Mouse (Mus musculus) liver (tissue): ENCODE results near the gene Fkbp6.
A peak's percentile ranks its signal among the peaks of the same experiment; 100 is the strongest.
"Not testable (repeated sequence)": the region's sequence is repeated elsewhere in the genome, so short reads cannot be mapped to it uniquely, and the experiment has no call there.

ENCODE experiments used
- DNase-seq: peaks from one replicate; pipeline ENCODE4 v3.0.0-alpha.2; 2020; ENCODE audit warnings: mixed read lengths

Fkbp6 gene

GRCm38 (mm10) chr5:135349862-135350261 is at the start of gene Fkbp6:
Fkbp6 (minus strand) TSS chr5:135350044.
- no peak for DNase-seq

DNA sequence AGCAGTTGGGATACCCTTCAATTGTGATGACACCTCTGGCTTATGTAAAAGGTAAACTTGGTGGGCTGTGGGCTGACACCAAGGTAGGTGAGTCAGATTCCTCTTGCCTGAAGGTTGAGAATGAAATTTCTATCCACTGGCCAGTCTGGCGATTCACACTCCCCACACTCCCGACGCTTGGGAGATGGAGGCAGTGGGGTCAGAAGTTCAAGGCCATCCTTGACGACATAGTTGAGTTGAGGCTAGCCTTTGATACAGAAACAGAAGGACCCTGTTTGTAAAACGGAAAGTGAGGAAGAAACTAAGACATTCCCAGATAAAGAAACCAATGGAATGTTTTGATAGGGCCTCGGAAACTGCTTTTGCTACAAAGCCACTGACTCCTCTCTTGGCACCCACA is 49.5 kb upstream of the Fkbp6 start:
- no peak for DNase-seq

GRCm38 (mm10) chr5:135395826-135396225 is 46.0 kb upstream of the Fkbp6 start:
- DNase-seq: peak; percentile 63

GRCm38 (mm10) chr5:135394004-135394823 is 44.4 kb upstream of the Fkbp6 start, which contains the start of gene Pom121:
Pom121 (minus strand) TSS chr5:135394546.
- peak; percentile 88 for DNase-seq

DNA sequence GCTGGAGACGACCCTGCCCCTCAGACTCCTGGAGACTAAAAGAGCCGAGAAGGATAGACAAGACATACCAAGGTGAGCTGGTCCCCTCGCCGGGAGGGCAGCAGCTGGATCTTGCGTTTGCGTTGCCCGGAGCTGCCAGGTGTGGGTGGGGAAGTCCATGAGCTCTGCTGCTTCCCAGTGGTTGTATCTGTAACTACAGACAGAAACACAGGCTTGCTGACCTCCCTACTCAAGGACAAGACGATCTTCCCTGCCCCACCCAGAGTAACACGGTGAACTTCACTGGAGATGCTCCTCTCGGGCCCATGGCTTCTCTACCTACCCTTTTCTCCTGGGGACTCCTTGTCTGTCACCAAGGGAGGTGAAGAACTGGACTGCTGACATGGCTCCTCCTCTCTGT is 33.9 kb upstream of the Fkbp6 start:
- DNase-seq: no peak

DNA sequence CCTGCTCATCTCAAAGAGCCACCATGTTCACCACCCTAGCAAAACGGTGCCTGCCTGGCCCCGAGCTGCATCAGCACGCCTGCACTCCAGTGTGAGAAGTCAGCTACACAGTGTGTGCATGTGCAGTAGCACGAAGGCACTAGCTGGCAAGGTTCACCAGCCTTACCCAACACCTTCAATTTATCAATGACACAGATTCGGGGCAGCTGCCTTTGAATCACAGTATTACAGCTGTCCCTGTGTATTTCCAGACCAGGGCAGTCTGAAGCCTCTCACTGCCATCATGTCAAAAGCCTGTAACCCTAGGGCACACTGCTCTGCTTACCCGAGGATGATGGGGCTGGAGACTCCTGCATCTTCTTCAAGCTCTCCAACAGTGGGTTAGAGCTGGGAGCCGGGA is 32.9 kb upstream of the Fkbp6 start:
- DNase-seq: no peak

DNA sequence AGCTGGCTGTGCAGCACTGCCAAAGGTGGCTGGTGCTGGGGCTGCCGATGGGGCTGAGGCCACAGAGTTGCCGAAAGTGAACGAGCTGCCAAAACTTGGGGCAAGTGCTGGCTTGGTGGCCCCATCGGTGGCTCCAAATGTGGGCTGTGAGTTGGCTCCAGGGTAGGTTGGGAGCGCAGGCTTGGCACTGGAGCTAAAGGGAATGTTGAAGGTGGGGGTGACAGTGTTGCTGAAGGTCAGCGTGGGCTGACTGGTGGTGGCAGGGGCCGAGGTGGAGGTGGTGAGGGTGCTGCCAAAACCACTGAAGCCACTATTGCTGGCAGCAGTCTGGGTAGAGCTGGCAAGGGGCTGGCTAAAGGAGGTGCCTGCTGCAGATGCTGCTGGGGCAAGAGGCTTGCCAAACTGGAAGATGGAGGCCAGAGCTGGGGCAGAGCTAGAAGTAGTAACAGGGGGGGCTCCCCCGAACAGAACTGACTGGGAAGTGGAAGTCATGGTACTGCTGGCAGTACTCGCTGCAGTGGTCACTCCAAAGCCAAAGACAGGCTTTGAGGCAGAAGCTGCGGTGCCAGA is 31.6 kb upstream of the Fkbp6 start:
- DNase-seq: no peak

GRCm38 (mm10) chr5:135380681-135381080 is 30.8 kb upstream of the Fkbp6 start:
- DNase-seq: no peak

DNA sequence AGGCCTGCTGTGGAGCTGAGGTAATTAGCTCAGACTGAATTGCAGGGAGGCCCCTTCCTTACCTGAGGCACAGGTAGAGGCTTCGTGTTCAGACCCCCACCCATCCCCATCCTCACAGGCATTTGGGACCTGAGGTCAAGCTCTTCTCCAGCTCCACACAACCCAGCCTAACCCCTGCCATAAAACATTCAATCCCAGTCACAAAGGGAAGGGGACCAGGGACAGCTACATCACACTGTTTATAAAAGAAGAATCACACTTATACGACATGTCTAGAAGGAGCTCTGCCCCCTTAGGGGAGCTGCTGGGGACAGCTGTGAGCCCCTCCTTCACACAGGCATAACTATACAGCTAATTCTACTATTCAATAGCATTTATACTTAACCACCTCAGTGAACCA is 26.5 kb upstream of the Fkbp6 start:
- no peak for DNase-seq

DNA sequence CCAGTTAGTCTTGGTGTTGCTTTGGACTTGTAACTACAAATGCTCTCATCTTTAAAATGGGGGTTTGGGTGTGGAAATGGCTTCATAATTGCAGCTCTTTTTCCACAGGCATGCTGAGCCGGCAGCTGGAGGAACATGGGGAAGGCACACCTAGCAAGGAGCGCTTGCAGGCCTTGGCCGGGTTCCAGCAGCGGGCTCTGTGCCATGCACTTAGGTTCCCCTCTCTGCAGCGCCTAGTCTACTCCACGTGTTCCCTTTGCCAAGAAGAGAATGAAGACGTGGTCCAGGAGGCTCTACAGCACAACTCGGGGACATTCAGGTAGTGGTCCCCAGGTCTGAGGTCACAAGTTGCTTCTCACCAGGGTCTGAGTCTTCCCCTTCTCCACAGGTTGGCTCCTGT is 25.3 kb upstream of the Fkbp6 start:
- DNase-seq: no peak

GRCm38 (mm10) chr5:135373601-135374000 is 23.8 kb upstream of the Fkbp6 start:
- no peak for DNase-seq

DNA sequence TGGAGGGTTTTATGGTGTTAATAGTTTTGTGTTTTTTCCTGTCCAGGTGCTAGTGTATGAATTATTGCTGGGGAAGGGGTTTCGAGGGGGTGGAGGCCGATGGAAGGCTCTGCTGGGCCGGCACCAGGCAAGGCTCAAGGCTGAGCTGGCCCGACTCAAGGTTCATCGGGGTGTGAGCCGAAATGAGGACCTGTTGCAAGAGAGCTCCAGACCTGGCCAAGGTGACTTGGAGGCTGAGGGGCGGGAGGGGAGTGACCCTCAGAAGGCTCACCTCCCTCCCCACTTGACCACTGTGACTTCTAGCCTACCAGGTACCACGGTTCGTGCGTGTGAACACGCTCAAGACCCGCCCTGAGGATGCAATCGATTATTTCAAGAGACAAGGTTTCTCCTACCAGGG is 21.4 kb upstream of the Fkbp6 start:
- DNase-seq: no peak

DNA sequence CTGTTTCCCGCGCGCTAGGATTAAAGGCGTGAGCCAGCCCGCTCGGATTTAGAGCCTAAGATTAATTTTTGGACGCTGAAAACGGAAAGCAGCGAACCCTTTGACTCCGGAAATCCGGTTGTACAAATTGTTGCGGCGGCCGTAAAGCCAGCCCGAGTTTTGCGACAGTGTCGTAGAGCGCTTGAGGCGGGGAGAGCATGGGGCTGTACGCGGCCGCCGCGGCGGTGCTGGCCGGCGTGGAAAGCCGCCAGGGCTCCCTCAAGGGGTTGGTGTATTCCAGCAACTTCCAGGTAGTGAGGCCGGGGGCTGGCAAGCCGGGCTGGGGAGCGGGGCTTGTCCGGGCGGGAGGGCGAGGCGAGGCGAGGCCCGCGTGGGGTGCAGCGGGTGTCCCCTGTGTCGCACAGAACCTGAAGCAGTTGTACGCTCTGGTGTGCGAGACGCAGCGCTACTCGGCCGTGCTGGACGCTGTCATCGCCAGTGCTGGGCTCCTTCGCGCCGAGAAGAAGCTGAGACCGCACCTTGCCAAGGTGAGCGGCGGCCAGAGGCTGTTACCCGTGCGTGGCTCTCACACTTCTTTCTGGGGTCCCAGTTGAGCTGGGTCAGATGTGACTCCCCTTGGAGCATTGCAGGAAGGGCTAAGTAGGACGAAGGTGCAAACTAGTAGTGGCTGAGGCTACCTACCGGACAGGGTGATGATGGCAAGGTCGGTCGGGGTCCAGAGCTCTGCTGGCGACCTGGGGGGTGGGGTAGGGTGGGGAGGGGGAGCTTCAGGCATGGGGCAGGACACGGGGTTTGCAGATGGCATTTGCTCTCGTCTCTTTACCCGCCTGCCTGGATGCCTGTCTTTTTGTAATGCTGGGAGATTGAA is 20.2 kb upstream of the Fkbp6 start, which contains the start of gene Nsun5:
TSS of gene Nsun5 (plus strand) at position 167 of the 868 bp plus-strand sequence.
- DNase-seq: peak; percentile 95

GRCm38 (mm10) chr5:135369196-135369595 is 19.4 kb upstream of the Fkbp6 start:
- DNase-seq: not testable (repeated sequence)

GRCm38 (mm10) chr5:135368312-135368711 is 18.5 kb upstream of the Fkbp6 start:
- no peak for DNase-seq

DNA sequence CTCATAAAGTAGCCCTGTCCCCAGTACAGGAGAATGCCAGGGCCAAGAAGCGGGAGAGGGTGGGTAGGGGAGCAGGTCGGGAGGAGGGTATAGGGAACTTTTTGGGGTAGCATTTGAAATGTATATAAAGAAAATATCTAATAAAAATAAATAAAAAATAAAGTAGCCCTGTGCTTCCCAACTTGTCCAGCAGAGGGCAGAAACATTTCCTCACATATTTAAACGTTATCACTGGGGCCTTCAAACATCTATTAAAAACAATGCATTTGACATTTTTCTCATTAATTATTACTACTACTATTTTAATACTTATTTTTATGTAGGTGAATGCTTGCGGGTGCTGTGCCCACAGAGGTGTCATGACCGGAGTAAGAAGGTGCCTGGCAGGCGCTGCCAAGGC is 18.0 kb upstream of the Fkbp6 start:
- no peak for DNase-seq

- DNase-seq: peak; percentile 30
These were observed 13.7 kb upstream of the Fkbp6 start for GRCm38 (mm10) chr5:135363540-135363939.

DNA sequence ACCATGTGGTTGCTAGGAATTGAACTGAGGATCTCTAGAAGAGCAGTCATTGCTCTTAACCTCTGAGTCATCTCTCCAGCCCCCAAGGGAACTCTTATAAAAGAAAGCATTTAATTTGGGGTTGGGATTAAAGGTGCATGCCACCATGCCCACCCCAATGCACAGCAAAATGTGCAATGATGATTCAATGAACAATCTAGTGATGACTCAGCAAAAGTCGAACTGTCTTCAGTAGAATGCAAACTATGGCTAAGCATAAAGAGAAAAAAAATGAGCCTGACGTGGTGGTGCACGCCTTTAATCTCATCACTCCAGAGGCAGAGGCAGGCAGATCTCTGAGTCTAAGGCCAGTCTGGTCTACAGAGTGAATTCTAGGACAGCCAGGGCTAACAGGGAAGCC is 12.7 kb upstream of the Fkbp6 start:
- no peak for DNase-seq

DNA sequence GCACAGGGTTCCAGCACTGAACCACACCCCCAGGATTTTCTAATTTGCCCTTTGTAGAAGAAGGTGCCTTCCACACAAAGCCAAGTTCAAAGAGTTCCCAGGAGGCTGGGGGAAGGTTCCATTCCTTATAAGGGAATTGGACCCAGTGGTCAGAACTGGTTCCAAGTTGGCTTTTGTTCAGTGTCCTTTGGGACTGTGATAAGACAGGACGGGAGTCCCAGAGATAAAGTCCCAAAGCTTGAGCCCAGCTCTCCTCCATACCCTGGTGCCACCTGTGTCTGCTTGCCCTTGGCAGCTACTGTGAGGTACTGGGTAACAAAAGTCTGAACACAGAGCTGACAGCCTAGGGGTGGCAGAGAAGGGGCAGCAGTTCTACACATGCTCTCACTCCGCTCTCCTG is 9.9 kb upstream of the Fkbp6 start:
- DNase-seq: no peak

- DNase-seq: no peak
These were observed 7.7 kb upstream of the Fkbp6 start for GRCm38 (mm10) chr5:135357556-135357955.

DNA sequence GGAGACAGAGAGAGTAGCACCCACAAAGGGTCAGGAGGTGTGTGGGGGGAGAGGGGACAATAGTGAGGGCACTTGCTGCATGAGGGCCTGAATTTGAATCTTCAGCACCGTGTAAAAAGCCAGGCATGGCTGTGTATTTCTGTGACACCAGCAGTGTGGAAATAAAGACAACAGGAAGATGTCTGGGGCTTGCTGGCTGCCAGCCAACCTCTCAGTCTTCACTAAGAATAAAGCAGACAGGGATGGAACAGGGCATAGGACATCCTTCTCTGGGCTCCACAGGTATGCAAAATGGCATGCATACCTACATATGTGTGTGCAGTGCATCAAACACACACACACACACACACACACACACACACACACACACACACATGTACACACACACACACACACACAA is 6.2 kb upstream of the Fkbp6 start:
- no peak for DNase-seq

DNA sequence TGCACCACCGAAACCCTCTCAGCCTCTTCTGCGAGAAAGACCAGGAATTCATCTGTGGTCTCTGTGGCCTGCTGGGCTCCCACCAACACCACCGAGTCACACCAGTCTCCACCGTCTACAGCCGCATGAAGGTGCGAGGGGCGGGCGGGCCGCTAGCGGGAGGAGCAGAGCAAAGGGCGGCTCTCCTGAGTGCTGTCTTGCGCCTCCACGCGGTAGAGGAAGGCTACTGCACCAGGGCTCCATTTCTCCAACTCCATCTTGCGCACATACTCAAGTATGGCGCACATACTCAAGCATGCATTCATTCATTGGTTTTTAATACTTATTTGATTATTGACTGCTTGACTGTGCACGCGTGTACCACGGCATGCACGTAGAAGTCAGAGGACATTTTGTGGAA is 3.7 kb upstream of the Fkbp6 start:
- peak; percentile 34 for DNase-seq

DNA sequence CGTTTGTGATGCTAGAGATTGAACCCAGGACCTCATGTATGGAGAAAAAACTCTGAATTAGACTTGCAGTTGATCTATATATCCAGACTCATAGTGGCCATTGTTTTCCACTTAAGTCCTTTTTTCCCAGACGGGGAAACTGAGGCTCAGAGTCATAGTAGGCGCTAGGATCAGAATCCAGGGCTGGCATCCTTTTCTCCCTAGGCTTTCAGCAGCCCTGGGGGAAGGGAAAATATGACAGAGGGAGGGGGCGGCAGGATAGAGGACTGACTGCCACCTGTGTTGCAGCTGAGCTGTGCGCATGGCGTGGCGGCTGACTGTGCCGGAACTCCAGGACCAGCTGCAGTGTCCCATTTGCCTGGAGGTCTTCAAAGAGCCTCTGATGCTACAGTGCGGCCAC is 3.2 kb upstream of the Fkbp6 start, which contains the start of gene Trim50:
TSS of gene Trim50 (plus strand) at position 301 of the 400 bp plus-strand sequence.
- DNase-seq: no peak
